Comparison of ENCODE assay signal across 15 mouse cellular contexts in genomic region chr15:92973651-92974229, GRCm38 (mm10).
A peak's percentile ranks its signal among the peaks of the same experiment; 100 is the strongest.
DNase-seq lines count a peak whose midpoint lies in the region; ATAC-seq and TF ChIP-seq lines count a peak whose summit lies in the region.
"Had no signal": no experiment of that assay in that cellular context is flagged by ENCODE, and none has a peak within 500 bp of the region (broad histone marks: within the 10 kb centered on the region; RNA-seq: fewer than 3 reads in every experiment).

No protein-coding gene starts in this region.

- no peaks in the 10 kb centered on the region for H3K9me3 ChIP-seq in forebrain, embryonic 14.5 days (replicated peaks; ENCODE audit: control insufficient read depth, low read length)
- no peaks in the 10 kb centered on the region for H3K9me3 ChIP-seq in forebrain, embryonic 15.5 days
- no peaks in the 10 kb centered on the region for H3K9me3 ChIP-seq in midbrain, postnatal 0 days (ENCODE audit: low read length)
- H3K9me3 ChIP-seq in kidney, embryonic 16.5 days (ENCODE audit: low read length) = no peaks in the 10 kb centered on the region
- H3K9me3 ChIP-seq: embryonic facial prominence, embryonic 12.5 days; heart, embryonic 15.5 days; lung, embryonic 15.5 days had no signal

- no peak overlapping the region for H3K27ac ChIP-seq in forebrain, embryonic 14.5 days (ENCODE audit: low read depth, low read length)
- H3K27ac ChIP-seq in forebrain, embryonic 15.5 days (replicated peaks) = no peak overlapping the region; the same call in 1 of the 2 replicates
- H3K27ac ChIP-seq in layer of hippocampus, adult 2 months = peak overlapping the region; percentile 92; the same call in 1 of the 2 replicates
- H3K27ac ChIP-seq in midbrain, postnatal 0 days (ENCODE audit: low read depth, low read length) = peak overlapping the region; percentile 60; the same call in 1 of the 2 replicates
- no peak overlapping the region for H3K27ac ChIP-seq in kidney, embryonic 16.5 days (ENCODE audit: low read length)
- H3K27ac ChIP-seq: embryonic facial prominence, embryonic 12.5 days; heart, embryonic 15.5 days; lung, embryonic 15.5 days had no signal

- H3K9ac ChIP-seq in forebrain, embryonic 14.5 days (ENCODE audit: low read length) = no peak overlapping the region
- H3K9ac ChIP-seq in forebrain, embryonic 15.5 days (replicated peaks) = no peak overlapping the region
- no peak overlapping the region for H3K9ac ChIP-seq in midbrain, postnatal 0 days (replicated peaks; ENCODE audit: low read length, poor library complexity, severe bottlenecking)
- H3K9ac ChIP-seq in kidney, embryonic 16.5 days (replicated peaks; ENCODE audit: low read length) = no peak overlapping the region
- H3K9ac ChIP-seq: embryonic facial prominence, embryonic 12.5 days; heart, embryonic 15.5 days; lung, embryonic 15.5 days had no signal

- no peak for TF ChIP-seq CTCF in layer of hippocampus, adult 2 months (conservative IDR thresholded peaks at IDR 0.05)
- no peak for TF ChIP-seq CTCF in midbrain, postnatal 0 days (IDR thresholded peaks at IDR 0.05)

- no peaks in the 10 kb centered on the region for H3K4me1 ChIP-seq in forebrain, embryonic 14.5 days (ENCODE audit: control insufficient read depth, insufficient read depth, low read length)
- 0 out of 2 replicates have a peak, but pooled peaks cover 3% of the 10 kb centered on the region for H3K4me1 ChIP-seq in forebrain, embryonic 15.5 days
- no peaks in the 10 kb centered on the region for H3K4me1 ChIP-seq in midbrain, postnatal 0 days (ENCODE audit: insufficient read depth, low read length)
- no peaks in the 10 kb centered on the region for H3K4me1 ChIP-seq in kidney, embryonic 16.5 days (ENCODE audit: insufficient read depth, low read length)
- H3K4me1 ChIP-seq: embryonic facial prominence, embryonic 12.5 days; heart, embryonic 15.5 days; lung, embryonic 15.5 days had no signal

- no peaks in the 10 kb centered on the region for H3K36me3 ChIP-seq in forebrain, embryonic 14.5 days (ENCODE audit: control insufficient read depth, insufficient read depth, low read length)
- no peaks in the 10 kb centered on the region for H3K36me3 ChIP-seq in forebrain, embryonic 15.5 days
- no peaks in the 10 kb centered on the region for H3K36me3 ChIP-seq in midbrain, postnatal 0 days (ENCODE audit: insufficient read depth, low read length)
- no peaks in the 10 kb centered on the region for H3K36me3 ChIP-seq in kidney, embryonic 16.5 days (ENCODE audit: insufficient read depth, low read length)
- H3K36me3 ChIP-seq: embryonic facial prominence, embryonic 12.5 days; heart, embryonic 15.5 days; lung, embryonic 15.5 days had no signal

- H3K4me3 ChIP-seq in forebrain, embryonic 14.5 days (ENCODE audit: low read depth, low read length) = no peak overlapping the region
- H3K4me3 ChIP-seq in forebrain, embryonic 15.5 days = no peak overlapping the region
- no peak overlapping the region for H3K4me3 ChIP-seq in layer of hippocampus, adult 2 months
- H3K4me3 ChIP-seq in midbrain, postnatal 0 days (ENCODE audit: low read depth, low read length) = no peak overlapping the region
- H3K4me3 ChIP-seq in kidney, embryonic 16.5 days (ENCODE audit: low read length) = no peak overlapping the region
- H3K4me3 ChIP-seq: embryonic facial prominence, embryonic 12.5 days; heart, embryonic 15.5 days; lung, embryonic 15.5 days had no signal

- whole genome bisulfite sequencing in forebrain, embryonic 14.5 days = 82% methylated on average over 9 of the region's 9 CpGs
- 68% methylated on average over 9 of the region's 9 CpGs for WGBS in forebrain, embryonic 15.5 days
- 43% methylated on average over 9 of the region's 9 CpGs for WGBS in midbrain, postnatal 0 days
- 66% methylated on average over 9 of the region's 9 CpGs for WGBS in kidney, embryonic 16.5 days

- H3K4me2 ChIP-seq in forebrain, embryonic 14.5 days (ENCODE audit: low read length) = no peak overlapping the region
- H3K4me2 ChIP-seq in forebrain, embryonic 15.5 days (replicated peaks) = no peak overlapping the region
- H3K4me2 ChIP-seq in midbrain, postnatal 0 days (ENCODE audit: low read depth, low read length, poor library complexity, severe bottlenecking) = no peak overlapping the region
- no peak overlapping the region for H3K4me2 ChIP-seq in kidney, embryonic 16.5 days (replicated peaks; ENCODE audit: low read depth, low read length)
- H3K4me2 ChIP-seq: embryonic facial prominence, embryonic 12.5 days; heart, embryonic 15.5 days; lung, embryonic 15.5 days had no signal

- ATAC-seq in forebrain, embryonic 14.5 days = no peak
- ATAC-seq in forebrain, embryonic 15.5 days (replicated peaks) = no peak
- ATAC-seq in midbrain, postnatal 0 days (ENCODE audit: low FRiP score) = no peak
- ATAC-seq in kidney, embryonic 16.5 days (ENCODE audit: low FRiP score, low TSS enrichment) = no peak
- ATAC-seq: activated CD4-positive, CD25-positive, alpha-beta regulatory T cell, adult 4 months had no signal

- no peaks in the 10 kb centered on the region for H3K27me3 ChIP-seq in forebrain, embryonic 14.5 days (replicated peaks; ENCODE audit: control insufficient read depth, insufficient read depth, low read length)
- no peaks in the 10 kb centered on the region for H3K27me3 ChIP-seq in forebrain, embryonic 15.5 days
- no peaks in the 10 kb centered on the region for H3K27me3 ChIP-seq in midbrain, postnatal 0 days (ENCODE audit: insufficient read depth, low read length)
- no peaks in the 10 kb centered on the region for H3K27me3 ChIP-seq in kidney, embryonic 16.5 days (ENCODE audit: insufficient read depth, low read length)
- H3K27me3 ChIP-seq: embryonic facial prominence, embryonic 12.5 days; heart, embryonic 15.5 days; lung, embryonic 15.5 days had no signal

- DNase-seq in forebrain, embryonic 14.5 days (ENCODE audit: low spot score) = peak; percentile 61
- no peak for DNase-seq in layer of hippocampus, adult 2 months (ENCODE audit: low spot score in 2 of 2)
- no peak for DNase-seq in layer of hippocampus, adult 9-11 months
- peak; percentile 47 for DNase-seq in right cerebral cortex, postnatal 4 days
- DNase-seq in right cerebral cortex, postnatal 36 days (ENCODE audit: low spot score in 2 of 2) = no peak
- peak; percentile 82 for DNase-seq in midbrain, postnatal 0 days (ENCODE audit: low spot score)
- DNase-seq: adrenal gland, postnatal 36 days; cerebellum, adult 11 months; spleen, adult 18-20 months had no signal

Comparison
In these comparisons a context has a peak if more than half of its experiments do, and no peak if none do; other contexts are left out.
1. DNase-seq: peak in forebrain, embryonic 14.5 days (single experiment), right cerebral cortex, postnatal 4 days (single experiment) and midbrain, postnatal 0 days (single experiment); none in layer of hippocampus, adult 2 months (0 of 2), layer of hippocampus, adult 9-11 months (single experiment) and right cerebral cortex, postnatal 36 days (0 of 2).
2. H3K27ac ChIP-seq: peak in layer of hippocampus, adult 2 months (single experiment) and midbrain, postnatal 0 days (single experiment); none in forebrain, embryonic 14.5 days (single experiment), forebrain, embryonic 15.5 days (single experiment) and kidney, embryonic 16.5 days (single experiment).